Mouse (Mus musculus) gastrocnemius, adult 18-20 months (tissue): ENCODE measurements around the gene Ccdc9. TPM values are rescaled to one million over a fixed set of nuclear protein-coding genes. Genes with fewer than 3 reads are reported as not detected.
A peak's percentile ranks its signal among the peaks of the same experiment; 100 is the strongest.

Source experiments
- DNase-seq: peaks from one replicate; pipeline ENCODE4 v3.0.0; 2021; ENCODE audit warnings: low spot score
- long read RNA-seq, 2 experiments: library from polyadenylated mRNA; stranded (forward); transcript quantifications; one replicate each; pipeline ENCODE4 v2.0.0; 2021
- total RNA-seq, 2 experiments: library from RNA; stranded (reverse); gene quantifications; 2 replicates each; pipeline ENCODE4 v1.2.3; 2021

The Ccdc9 gene
- total RNA-seq, result 10 to 100 TPM; 35.7 to 38.9 TPM
- long read RNA-seq, experiment 1, partial matches to known transcripts, result 4 of 20 reads
- long read RNA-seq, experiment 1, other reads (novel, unspliced or antisense), result 16 of 20 reads
- long read RNA-seq, experiment 2, partial matches to known transcripts, result 7 of 23 reads
- long read RNA-seq, experiment 2, other reads (novel, unspliced or antisense), result 16 of 23 reads

- peak; percentile 100 for DNase-seq
Measured at GRCm38 (mm10) chr7:16286026-16286961, at the start of gene Ccdc9. Gene Ccdc9, minus strand, starts transcription at chr7:16286795.

GRCm38 (mm10) chr7:16329146-16329545 is 42.6 kb upstream of the Ccdc9 start:
- no peak for DNase-seq

- no peak for DNase-seq
Measured at GRCm38 (mm10) chr7:16326607-16326971, 40.0 kb upstream of the Ccdc9 start.

- DNase-seq, result peak; percentile 79
Measured at GRCm38 (mm10) chr7:16325920-16326606, 39.5 kb upstream of the Ccdc9 start.

GRCm38 (mm10) chr7:16324661-16325060 is 38.1 kb upstream of the Ccdc9 start:
- DNase-seq, result no peak

- DNase-seq, result no peak
Measured at GRCm38 (mm10) chr7:16320479-16320878, 33.9 kb upstream of the Ccdc9 start.

GRCm38 (mm10) chr7:16319216-16319615 is 32.6 kb upstream of the Ccdc9 start:
- DNase-seq, result no peak

GRCm38 (mm10) chr7:16317094-16317493 is 30.5 kb upstream of the Ccdc9 start:
- DNase-seq, result no peak

- DNase-seq, result no peak
Measured at GRCm38 (mm10) chr7:16315222-16315759, 28.7 kb upstream of the Ccdc9 start.

GRCm38 (mm10) chr7:16314221-16314775 is 27.7 kb upstream of the Ccdc9 start:
- DNase-seq, result no peak

GRCm38 (mm10) chr7:16313481-16314220 is 27.1 kb upstream of the Ccdc9 start:
- DNase-seq, result peak; percentile 89

GRCm38 (mm10) chr7:16312672-16313311 is 26.2 kb upstream of the Ccdc9 start:
- DNase-seq, result peak; percentile 75

GRCm38 (mm10) chr7:16312011-16312671 is 25.5 kb upstream of the Ccdc9 start:
- DNase-seq, result peak; percentile 37

- DNase-seq, result no peak
Measured at GRCm38 (mm10) chr7:16311453-16312004, 24.9 kb upstream of the Ccdc9 start.

GRCm38 (mm10) chr7:16310521-16311452 is 24.2 kb upstream of the Ccdc9 start:
- no peak for DNase-seq

- peak; percentile 88 for DNase-seq
Measured at GRCm38 (mm10) chr7:16310020-16310520, 23.5 kb upstream of the Ccdc9 start.

GRCm38 (mm10) chr7:16309318-16310019 is 22.9 kb upstream of the Ccdc9 start:
- peak; percentile 87 for DNase-seq
